Mouse (Mus musculus) bone marrow, adult 2 months (tissue): Measurements from ENCODE around the gene Akr7a5. TPM values are rescaled to one million over a fixed set of nuclear protein-coding genes. Genes with fewer than 3 reads are reported as not detected.

Experiments used
- H3K27ac ChIP-seq: fragments of 200-500 bp; 2 replicates; pipeline ENCODE4 v1.5.1; 2012; ENCODE audit warnings: low read depth, mild to moderate bottlenecking, control low read depth, inconsistent platforms, low read length; ENCODE audit not compliant: control insufficient read depth, poor library complexity, insufficient read depth
- H3K4me1 ChIP-seq: fragments of 200-500 bp; 2 replicates; pipeline ENCODE4 v1.6.1; 2011; ENCODE audit warnings: low read length; ENCODE audit not compliant: control insufficient read depth, insufficient read depth
- H3K4me3 ChIP-seq: fragments of 200-500 bp; replicated peaks from 2 replicates; pipeline ENCODE3; 2011; ENCODE audit warnings: mild to moderate bottlenecking, low read depth, low read length, control low read depth; ENCODE audit not compliant: control insufficient read depth
- CTCF ChIP-seq: fragments of 200-500 bp; IDR thresholded peaks from 2 replicates; pipeline ENCODE4 v1.5.1; 2011; ENCODE audit warnings: low read length, control low read depth; ENCODE audit not compliant: control insufficient read depth, insufficient read depth
- POLR2A ChIP-seq: fragments of 200-500 bp; IDR thresholded peaks from 2 replicates; pipeline ENCODE4 v1.6.1; 2011; ENCODE audit warnings: low read depth, mild to moderate bottlenecking, control low read depth, low read length, borderline replicate concordance; ENCODE audit not compliant: control insufficient read depth
- WGBS: fragments of 180-500 bp; shearing (Covaris S2); methylation state at CpG from one replicate; pipeline ENCODE4 v1.1.7; 2018; 5-methylcytosine and 5-hydroxymethylcytosine counted together
- polyA plus RNA-seq: library from polyadenylated mRNA; stranded (reverse); fragments of >200 nt; gene quantifications from 2 replicates; pipeline ENCODE4 v1.2.4, GENCODE M21; 2011; ENCODE audit warnings: low replicate concordance; ENCODE audit not compliant: missing spikeins, insufficient read depth, insufficient read length

Gene Akr7a5
- polyA plus RNA-seq, 1 experiment: 12.1 TPM

- H3K27ac ChIP-seq: no peak overlapping the region
- WGBS: 55% methylated on average over 6 of the region's 6 CpGs
- H3K4me1 ChIP-seq: peaks cover 7% of the 10 kb centered on the region
- H3K4me3 ChIP-seq: peak overlapping the region; percentile 69
- TF ChIP-seq POLR2A (no peak), CTCF (no peak)
Measured at GRCm38 (mm10) chr4:139309651-139310050, 893 bp upstream of the Akr7a5 start.

DNA sequence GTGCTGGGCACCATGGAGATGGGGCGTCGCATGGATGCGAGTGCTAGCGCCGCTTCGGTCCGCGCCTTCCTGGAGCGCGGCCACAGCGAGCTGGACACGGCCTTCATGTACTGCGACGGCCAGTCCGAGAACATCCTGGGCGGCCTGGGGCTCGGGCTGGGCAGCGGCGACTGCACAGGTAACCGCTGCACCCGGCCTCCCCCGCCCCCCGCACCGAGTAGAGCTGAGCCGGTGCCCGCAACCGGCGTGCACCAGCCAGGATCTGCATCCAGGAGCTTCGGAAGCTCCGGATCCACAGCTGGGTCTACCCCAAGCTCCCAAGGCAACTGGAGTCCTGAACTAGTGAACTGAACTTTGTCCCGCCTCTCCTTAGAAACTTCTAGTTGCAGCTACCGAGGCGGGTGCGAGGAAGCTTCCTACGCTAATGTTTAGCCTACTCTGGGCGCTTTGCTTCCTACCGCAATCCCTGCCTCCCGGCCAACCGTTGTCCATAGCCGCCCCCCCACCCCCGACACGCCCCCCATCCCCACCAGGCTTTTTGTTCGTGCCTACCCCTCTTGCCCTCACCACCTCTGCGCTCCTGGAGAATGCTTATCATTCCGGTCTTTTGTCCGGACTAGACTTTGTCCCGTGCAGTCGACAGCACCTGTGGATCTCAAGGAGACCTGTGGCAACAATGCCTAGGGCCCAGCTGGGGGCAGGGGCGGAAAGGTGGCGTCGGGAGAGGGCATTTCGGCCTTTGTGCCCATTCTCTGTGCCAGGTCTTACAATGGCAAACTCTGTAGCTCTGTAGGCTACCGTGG is 556 bp downstream of the Akr7a5 start:
- Histone ChIP-seq H3K27ac (peak overlapping the region; percentile 19; the same call in 1 of the 2 replicates), H3K4me3 (peak overlapping the region; percentile 69), H3K4me1 (peaks cover 5% of the 10 kb centered on the region)
- no peak for TF ChIP-seq CTCF
- no peak for TF ChIP-seq POLR2A
- under 1% methylated on average over 53 of the region's 53 CpGs for WGBS

DNA sequence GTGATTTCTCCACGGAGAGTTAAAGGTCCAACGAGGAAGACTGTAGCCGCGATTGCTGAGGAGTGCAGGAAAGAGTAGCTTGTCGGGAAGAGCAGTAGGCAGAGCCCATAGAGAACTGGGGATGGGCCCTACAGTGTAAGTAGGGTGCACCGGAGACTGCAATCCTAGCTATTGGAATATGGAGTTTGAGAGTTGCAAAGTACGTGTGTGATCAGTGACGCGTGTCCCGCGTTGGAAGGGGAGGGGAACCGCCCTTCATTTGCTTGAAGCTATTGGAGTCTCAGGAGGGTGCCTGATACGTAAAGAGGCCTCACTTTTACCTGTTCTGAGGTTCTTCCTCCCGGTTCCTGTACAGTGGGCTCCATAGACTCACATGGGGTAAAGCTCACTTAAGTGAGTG is 1.2 kb downstream of the Akr7a5 start:
- H3K4me1 ChIP-seq: peaks cover 5% of the 10 kb centered on the region
- no peak overlapping the region for H3K4me3 ChIP-seq
- 34% methylated on average over 14 of the region's 14 CpGs for WGBS
- no peak overlapping the region for H3K27ac ChIP-seq
- TF ChIP-seq CTCF (no peak), POLR2A (no peak)

DNA sequence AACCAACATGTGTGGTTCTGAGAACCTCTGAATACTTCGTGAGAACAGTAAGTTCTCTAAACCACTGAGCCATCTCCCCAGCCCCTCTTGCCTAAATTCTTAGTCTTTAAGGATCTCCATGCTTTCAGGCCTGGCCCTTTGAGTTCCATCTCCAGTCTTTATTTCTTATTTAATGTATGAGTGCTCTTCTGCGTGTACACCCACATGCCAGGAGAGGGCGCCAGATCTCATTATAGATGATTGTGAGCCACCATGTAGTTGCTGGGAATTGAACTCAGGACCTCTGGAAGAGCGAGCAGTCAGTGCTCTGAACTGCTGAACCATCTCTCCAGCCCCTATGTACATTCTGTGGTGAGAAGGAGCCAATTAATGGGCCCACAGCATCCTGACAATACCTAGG is 2.1 kb downstream of the Akr7a5 start:
- Histone ChIP-seq H3K4me3 (no peak overlapping the region), H3K4me1 (peaks cover 4% of the 10 kb centered on the region), H3K27ac (no peak overlapping the region)
- TF ChIP-seq POLR2A (no peak), CTCF (peak; percentile 45)
- 48% methylated on average over 4 of the region's 4 CpGs for WGBS

- H3K4me3 ChIP-seq: no peak overlapping the region
- TF ChIP-seq POLR2A: no peak
- TF ChIP-seq CTCF: no peak
- WGBS: 89% methylated on average over 11 of the region's 11 CpGs
- H3K4me1 ChIP-seq: no peaks in the 10 kb centered on the region
- H3K27ac ChIP-seq: no peak overlapping the region
Measured at GRCm38 (mm10) chr4:139318449-139318848, 7.9 kb downstream of the Akr7a5 start.

DNA sequence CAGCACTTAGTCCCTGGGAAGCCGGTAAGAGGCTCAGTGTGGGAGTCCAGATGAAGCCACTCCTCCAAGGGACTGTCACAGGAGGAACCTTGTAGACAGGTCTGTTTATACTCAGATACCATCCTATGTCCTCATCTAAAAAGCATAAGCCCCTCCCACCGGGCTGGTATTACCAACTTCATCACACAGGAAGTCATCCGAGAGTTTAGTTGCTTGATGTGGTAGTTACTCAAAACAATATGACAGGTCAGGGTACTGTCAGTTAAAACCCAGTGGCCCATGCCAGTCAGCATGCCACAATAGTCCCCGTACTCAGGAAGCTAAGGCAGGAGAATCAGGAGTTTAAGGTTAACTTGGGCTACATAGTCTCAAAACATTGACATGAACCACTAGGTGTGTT is 9.2 kb downstream of the Akr7a5 start:
- Histone ChIP-seq H3K4me1 (no peaks in the 10 kb centered on the region), H3K4me3 (no peak overlapping the region), H3K27ac (no peak overlapping the region)
- TF ChIP-seq POLR2A: no peak
- TF ChIP-seq CTCF: no peak
- 76% methylated on average over 4 of the region's 4 CpGs for WGBS

DNA sequence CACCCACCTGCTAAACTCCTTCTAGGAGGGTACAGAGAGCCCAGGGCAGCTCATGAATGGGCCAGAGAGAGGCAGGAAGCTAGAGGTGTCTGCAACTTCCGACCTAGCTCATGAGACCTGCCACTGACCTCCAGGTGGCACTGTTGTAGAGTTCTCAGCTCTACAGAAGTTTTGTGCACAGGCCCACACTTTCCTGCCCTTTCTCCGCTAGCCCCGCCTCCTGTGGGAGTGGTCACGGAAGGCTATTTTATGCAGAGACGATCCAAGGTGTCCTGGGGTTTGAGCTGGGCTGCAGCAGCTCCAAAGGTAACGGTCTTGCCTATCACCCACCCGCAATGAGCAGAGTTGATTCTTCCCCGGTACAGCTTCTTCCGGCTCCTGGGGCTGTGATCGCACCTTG is 20.1 kb downstream of the Akr7a5 start:
- no peaks in the 10 kb centered on the region for H3K4me1 ChIP-seq
- 3% methylated on average over 10 of the region's 10 CpGs for WGBS
- H3K27ac ChIP-seq: peak overlapping the region; percentile 27; the same call in 1 of the 2 replicates
- TF ChIP-seq POLR2A (no peak), CTCF (peak; percentile 89)
- peak overlapping the region; percentile 80 for H3K4me3 ChIP-seq

DNA sequence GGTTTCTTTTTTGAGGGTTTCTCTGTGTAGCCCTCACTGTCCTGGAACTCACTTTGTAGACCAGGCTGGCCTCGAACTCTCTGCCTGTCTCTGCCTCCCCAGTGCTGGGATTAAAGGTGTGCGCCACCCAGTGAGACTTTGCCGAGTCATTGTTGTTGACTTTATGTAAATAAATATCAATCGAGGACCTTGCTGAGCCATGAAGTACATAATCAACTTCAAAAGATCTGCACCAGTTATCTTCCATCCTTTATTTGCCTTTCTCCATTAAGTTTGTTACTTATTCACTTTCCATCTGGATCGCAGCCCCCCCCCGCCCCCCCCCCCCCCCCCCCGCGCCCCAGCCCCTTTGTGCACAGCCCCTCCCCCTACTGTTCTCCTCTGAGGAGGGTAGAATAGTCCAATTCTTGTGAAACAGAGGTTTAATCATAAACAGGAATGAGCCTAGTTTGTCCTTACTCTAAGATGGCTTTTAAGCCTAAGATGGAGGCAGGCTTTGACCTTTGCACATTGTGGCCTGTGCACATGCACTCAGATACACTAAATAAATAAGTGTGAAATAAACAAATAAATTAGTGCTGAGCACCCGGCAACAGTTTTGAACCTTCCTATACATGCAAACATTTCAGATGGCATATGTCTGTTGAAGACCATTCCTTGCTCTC is 24.2 kb downstream of the Akr7a5 start:
- WGBS: 44% methylated on average over 9 of the region's 9 CpGs
- TF ChIP-seq CTCF (no peak), POLR2A (no peak)
- Histone ChIP-seq H3K4me3 (no peak overlapping the region), H3K27ac (peak overlapping the region; percentile 56; the same call in 1 of the 2 replicates), H3K4me1 (no peaks in the 10 kb centered on the region)

GRCm38 (mm10) chr4:139335507-139335906 is 25.0 kb downstream of the Akr7a5 start:
- no peaks in the 10 kb centered on the region for H3K4me1 ChIP-seq
- no peak overlapping the region for H3K4me3 ChIP-seq
- 59% methylated on average over 7 of the region's 7 CpGs for WGBS
- TF ChIP-seq CTCF: no peak
- TF ChIP-seq POLR2A: no peak
- peak overlapping the region; percentile 56 for H3K27ac ChIP-seq
